Mouse (Mus musculus) liver, embryonic 13.5 days (tissue): ENCODE measurements around the gene Bglap3. TPM values are rescaled to one million over a fixed set of nuclear protein-coding genes. Genes with fewer than 3 reads are reported as not detected.
"Not testable (repeated sequence)": the region's sequence is repeated elsewhere in the genome, so short reads cannot be mapped to it uniquely, and the experiment has no call there.

ENCODE experiments used
- ATAC-seq: fragments of 200-750 bp; cut with Nextera tagmentation; 2 replicates; pipeline ENCODE4 v1.8.0; 2017; ENCODE audit warnings: low read depth, mild to moderate bottlenecking, moderate number of reproducible peaks, moderate library complexity
- DNase-seq: peaks from one replicate; pipeline ENCODE4 v3.0.0; 2022
- H3K27ac ChIP-seq: fragments of 300-500 bp; sonication (generic); 2 replicates; pipeline ENCODE4 v1.5.1; 2015; ENCODE audit warnings: moderate library complexity, mild to moderate bottlenecking, inconsistent platforms
- H3K27me3 ChIP-seq: fragments of 300-500 bp; sonication (generic); 2 replicates; pipeline ENCODE4 v1.6.1; 2015; ENCODE audit warnings: mild to moderate bottlenecking, inconsistent platforms
- H3K36me3 ChIP-seq: fragments of 300-500 bp; sonication (generic); 2 replicates; pipeline ENCODE4 v1.6.1; 2015; ENCODE audit warnings: mild to moderate bottlenecking, inconsistent platforms
- H3K4me1 ChIP-seq: fragments of 300-500 bp; sonication (generic); replicated peaks from 2 replicates; pipeline ENCODE4 v1.6.1; 2015; ENCODE audit warnings: inconsistent platforms
- H3K4me2 ChIP-seq: fragments of 300-500 bp; sonication (generic); 2 replicates; pipeline ENCODE4 v1.6.1; 2015; ENCODE audit warnings: inconsistent platforms, mild to moderate bottlenecking, moderate library complexity
- H3K4me3 ChIP-seq: fragments of 300-500 bp; sonication (generic); replicated peaks from 2 replicates; pipeline ENCODE4 v1.5.1; 2015; ENCODE audit warnings: mild to moderate bottlenecking, inconsistent platforms
- H3K9ac ChIP-seq: fragments of 300-500 bp; sonication (generic); 2 replicates; pipeline ENCODE4 v1.6.1; 2015; ENCODE audit warnings: mild to moderate bottlenecking, inconsistent platforms
- H3K9me3 ChIP-seq: fragments of 300-500 bp; sonication (generic); replicated peaks from 2 replicates; pipeline ENCODE4 v1.6.1; 2016; ENCODE audit warnings: inconsistent platforms
- WGBS: fragments of 180-500 bp; shearing (Covaris S2); methylation state at CpG from one replicate; pipeline ENCODE4 v1.1.7; 2015; ENCODE audit not compliant: insufficient replicate concordance; 5-methylcytosine and 5-hydroxymethylcytosine counted together
- polyA plus RNA-seq: library from polyadenylated mRNA; unstranded; fragments of >200 nt; fragmentation: Nextera tagmentation; extraction: Ambion mirVana; gene quantifications from 2 replicates; pipeline ENCODE4 v1.2.1, GENCODE M21; 2015

Bglap3 gene
- polyA plus RNA-seq, 1 experiment from 2014 or later = 0.17 TPM

- peak; percentile 45 for DNase-seq
- 11% methylated on average over 19 of the region's 19 CpGs for WGBS
- H3K4me3 ChIP-seq = 0 out of 2 replicates have a peak overlapping the region, but pooled peaks have one; percentile 14
- H3K4me2 ChIP-seq = peak overlapping the region; percentile 41
- not testable (repeated sequence) for H3K36me3 ChIP-seq, H3K9me3 ChIP-seq, H3K9ac ChIP-seq, H3K27me3 ChIP-seq, H3K27ac ChIP-seq
- peak; percentile 86 for ATAC-seq
- peaks cover 10% of the 10 kb centered on the region for H3K4me1 ChIP-seq
These were observed 3.4 kb upstream of the Bglap3 start for GRCm38 (mm10) chr3:88375750-88376626.

GRCm38 (mm10) chr3:88368511-88368910 lies 4.0 kb downstream of the Bglap3 start:
- not testable (repeated sequence) for H3K9me3 ChIP-seq, H3K27ac ChIP-seq, H3K4me3 ChIP-seq, H3K4me2 ChIP-seq, H3K9ac ChIP-seq, DNase-seq, H3K36me3 ChIP-seq, ATAC-seq
- Histone ChIP-seq H3K27me3 (peaks cover 28% of the 10 kb centered on the region), H3K4me1 (peaks cover 36% of the 10 kb centered on the region)
- WGBS = 74% methylated on average over 7 of the region's 7 CpGs

DNA sequence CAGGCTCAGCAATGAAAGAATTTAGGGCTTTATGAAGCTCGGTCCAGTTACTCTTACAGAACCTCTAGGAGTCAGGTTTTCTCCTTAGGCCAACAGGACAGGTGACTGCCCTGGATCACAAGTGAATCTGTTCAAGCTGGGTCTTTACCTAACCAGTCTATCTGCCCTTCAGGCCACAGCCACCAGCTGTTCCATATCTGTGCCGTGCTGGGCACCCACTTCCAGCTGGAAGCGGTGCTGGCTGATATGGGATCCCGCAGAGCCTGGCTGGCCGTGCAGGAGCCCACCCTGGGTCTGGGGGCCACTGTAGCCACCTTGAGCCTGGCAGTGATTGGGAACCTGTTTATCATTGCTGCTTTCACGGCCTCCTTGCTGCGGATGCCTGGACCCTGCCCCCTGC lies 5.0 kb downstream of the Bglap3 start:
- H3K27ac ChIP-seq, H3K36me3 ChIP-seq, H3K9ac ChIP-seq, ATAC-seq, H3K4me3 ChIP-seq, DNase-seq, H3K9me3 ChIP-seq: not testable (repeated sequence)
- Histone ChIP-seq H3K4me2 (peak overlapping the region; percentile 59; the same call in 1 of the 2 replicates), H3K27me3 (peaks cover 25% of the 10 kb centered on the region), H3K4me1 (peaks cover 46% of the 10 kb centered on the region)
- WGBS = 49% methylated on average over 3 of the region's 7 CpGs

DNA sequence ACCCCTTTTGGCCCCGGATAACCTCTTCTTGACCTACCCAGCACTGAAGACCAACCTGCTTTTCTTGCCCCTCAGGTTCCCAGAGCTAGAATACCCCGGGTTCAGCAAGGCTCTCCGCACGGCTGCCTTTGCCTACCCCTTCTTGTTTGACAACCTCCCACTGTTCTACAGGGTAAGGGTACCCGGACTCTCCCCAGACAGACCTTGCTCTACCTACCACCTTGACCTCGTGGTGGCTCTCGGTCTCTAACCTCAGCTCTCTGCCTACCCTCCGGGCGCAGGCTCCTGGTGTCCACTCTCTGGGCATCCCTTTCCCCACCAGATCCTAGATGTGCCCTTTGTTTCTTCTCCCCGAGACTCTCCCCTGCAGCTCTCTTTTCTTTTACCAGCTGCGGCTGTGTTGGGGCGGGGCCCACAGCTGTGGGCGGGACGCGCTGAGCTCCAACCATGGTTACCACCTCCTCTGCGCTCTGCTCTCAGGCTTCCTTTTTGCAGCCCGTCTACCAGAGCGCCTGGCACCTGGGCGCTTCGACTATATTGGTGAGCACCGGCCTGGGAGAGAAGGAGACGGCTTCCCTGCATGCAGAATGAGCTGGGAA lies 5.6 kb downstream of the Bglap3 start:
- H3K4me3 ChIP-seq = peak overlapping the region; percentile 28
- WGBS = 6% methylated on average over 19 of the region's 22 CpGs
- H3K36me3 ChIP-seq, H3K9ac ChIP-seq, H3K27ac ChIP-seq, H3K9me3 ChIP-seq: not testable (repeated sequence)
- 0 out of 2 replicates have a peak, but pooled peaks have one; percentile 32 for ATAC-seq
- H3K4me2 ChIP-seq = peak overlapping the region; percentile 59
- peaks cover 25% of the 10 kb centered on the region for H3K27me3 ChIP-seq
- peak; percentile 40 for DNase-seq
- peaks cover 52% of the 10 kb centered on the region for H3K4me1 ChIP-seq

DNA sequence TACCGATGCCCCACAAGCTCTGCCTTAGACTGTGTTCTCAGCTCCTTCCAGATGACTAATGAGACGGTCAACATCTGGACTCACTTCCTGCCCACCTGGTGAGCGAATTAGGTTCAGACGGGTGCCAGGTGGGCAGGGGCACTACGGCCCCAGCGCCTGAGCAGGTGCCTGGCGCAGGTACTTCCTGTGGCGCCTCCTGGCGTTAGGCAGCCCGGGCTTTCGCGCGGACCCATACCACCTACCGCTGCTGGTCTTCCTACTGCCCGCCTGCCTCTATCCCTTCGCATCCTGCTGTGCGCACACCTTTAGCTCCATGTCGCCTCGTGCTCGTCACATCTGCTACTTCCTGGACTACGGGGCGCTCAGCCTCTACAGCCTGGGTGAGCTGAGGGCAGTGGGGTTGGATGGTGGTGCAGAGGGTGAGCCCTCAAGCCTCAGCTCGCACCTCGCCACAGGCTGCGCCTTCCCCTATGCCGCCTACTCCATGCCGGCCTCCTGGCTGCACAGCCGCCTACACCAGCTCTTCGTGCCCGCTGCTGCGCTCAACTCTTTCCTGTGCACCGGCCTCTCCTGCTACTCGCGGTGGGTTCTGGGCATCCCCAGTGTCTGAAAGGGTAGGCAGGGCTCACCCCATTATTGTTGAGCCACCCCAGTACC lies 6.7 kb downstream of the Bglap3 start:
- H3K4me1 ChIP-seq = peaks cover 62% of the 10 kb centered on the region
- H3K36me3 ChIP-seq = peaks cover 18% of the 10 kb centered on the region
- peak overlapping the region; percentile 85 for H3K4me2 ChIP-seq
- no peak for DNase-seq
- 29% methylated on average over 34 of the region's 34 CpGs for WGBS
- H3K27me3 ChIP-seq = peaks cover 25% of the 10 kb centered on the region
- no peak overlapping the region for H3K27ac ChIP-seq
- ATAC-seq = no peak
- H3K9me3 ChIP-seq = peaks cover 9% of the 10 kb centered on the region
- H3K4me3 ChIP-seq = peak overlapping the region; percentile 64
- H3K9ac ChIP-seq = peak overlapping the region; percentile 75

- Histone ChIP-seq H3K9me3 (no peaks in the 10 kb centered on the region), H3K27ac (peak within 1 kb of the TSS; percentile 90), H3K4me2 (peak within 1 kb of the TSS; percentile 85), H3K4me3 (peak within 1 kb of the TSS; percentile 64), H3K36me3 (peaks cover 33% of the 10 kb centered on the region), H3K4me1 (peaks cover 77% of the 10 kb centered on the region), H3K27me3 (peaks cover 25% of the 10 kb centered on the region), H3K9ac (peak within 1 kb of the TSS; percentile 75)
- ATAC-seq = peak; percentile 52
- WGBS = 4% methylated on average over 16 of the region's 16 CpGs
- DNase-seq = peak; percentile 87
These were observed 8.2 kb downstream of the Bglap3 start, which contains the start of gene Paqr6 for GRCm38 (mm10) chr3:88364337-88364736. TSS of gene Paqr6 (plus strand) at chr3:88364584.

- peaks cover 39% of the 10 kb centered on the region for H3K36me3 ChIP-seq
- H3K9ac ChIP-seq = peak overlapping the region; percentile 75
- WGBS = 30% methylated on average over 4 of the region's 4 CpGs
- DNase-seq = peak; percentile 83
- H3K4me2 ChIP-seq = peak overlapping the region; percentile 85
- H3K9me3 ChIP-seq = no peaks in the 10 kb centered on the region
- H3K27ac ChIP-seq = peak overlapping the region; percentile 90
- peak overlapping the region; percentile 64 for H3K4me3 ChIP-seq
- peak; percentile 96 for ATAC-seq
- H3K27me3 ChIP-seq = peaks cover 25% of the 10 kb centered on the region
- H3K4me1 ChIP-seq = peaks cover 78% of the 10 kb centered on the region
These were observed 8.8 kb downstream of the Bglap3 start for GRCm38 (mm10) chr3:88363700-88364099.

GRCm38 (mm10) chr3:88361612-88362313 lies 10.8 kb downstream of the Bglap3 start:
- ATAC-seq (no peak), DNase-seq (no peak)
- WGBS = 83% methylated on average over 2 of the region's 2 CpGs
- Histone ChIP-seq H3K36me3 (peaks cover 59% of the 10 kb centered on the region), H3K27ac (peak overlapping the region; percentile 90), H3K4me2 (peak overlapping the region; percentile 85), H3K27me3 (peaks cover 22% of the 10 kb centered on the region), H3K4me1 (peaks cover 72% of the 10 kb centered on the region), H3K9ac (peak overlapping the region; percentile 54), H3K9me3 (no peaks in the 10 kb centered on the region), H3K4me3 (no peak overlapping the region)

GRCm38 (mm10) chr3:88361096-88361495 lies 11.4 kb downstream of the Bglap3 start:
- Histone ChIP-seq H3K4me1 (peaks cover 68% of the 10 kb centered on the region), H3K4me2 (no peak overlapping the region), H3K36me3 (peaks cover 65% of the 10 kb centered on the region), H3K27ac (peak overlapping the region; percentile 90; the same call in 1 of the 2 replicates), H3K9me3 (no peaks in the 10 kb centered on the region), H3K27me3 (peaks cover 16% of the 10 kb centered on the region), H3K4me3 (no peak overlapping the region), H3K9ac (0 out of 2 replicates have a peak overlapping the region, but pooled peaks have one; percentile 7)
- ATAC-seq = no peak
- no peak for DNase-seq
- 54% methylated on average over 6 of the region's 6 CpGs for WGBS

GRCm38 (mm10) chr3:88359989-88360388 lies 12.6 kb downstream of the Bglap3 start:
- ATAC-seq (no peak), DNase-seq (no peak)
- H3K27me3 ChIP-seq = peaks cover 5% of the 10 kb centered on the region
- peak overlapping the region; percentile 52 for H3K27ac ChIP-seq
- H3K4me3 ChIP-seq = no peak overlapping the region
- WGBS = 79% methylated on average over 3 of the region's 3 CpGs
- no peaks in the 10 kb centered on the region for H3K9me3 ChIP-seq
- H3K36me3 ChIP-seq = peaks cover 76% of the 10 kb centered on the region
- H3K4me1 ChIP-seq = peaks cover 57% of the 10 kb centered on the region
- no peak overlapping the region for H3K4me2 ChIP-seq
- H3K9ac ChIP-seq = no peak overlapping the region
